Mouse (Mus musculus) kidney, adult 9 months (tissue): ENCODE results near the gene Bik.

Experiments
- DNase-seq: peaks from one replicate; pipeline ENCODE4 v3.0.0; 2022

Bik gene

GRCm38 (mm10) chr15:83512489-83513281 is 14.0 kb upstream of the Bik start:
- DNase-seq = no peak

DNA sequence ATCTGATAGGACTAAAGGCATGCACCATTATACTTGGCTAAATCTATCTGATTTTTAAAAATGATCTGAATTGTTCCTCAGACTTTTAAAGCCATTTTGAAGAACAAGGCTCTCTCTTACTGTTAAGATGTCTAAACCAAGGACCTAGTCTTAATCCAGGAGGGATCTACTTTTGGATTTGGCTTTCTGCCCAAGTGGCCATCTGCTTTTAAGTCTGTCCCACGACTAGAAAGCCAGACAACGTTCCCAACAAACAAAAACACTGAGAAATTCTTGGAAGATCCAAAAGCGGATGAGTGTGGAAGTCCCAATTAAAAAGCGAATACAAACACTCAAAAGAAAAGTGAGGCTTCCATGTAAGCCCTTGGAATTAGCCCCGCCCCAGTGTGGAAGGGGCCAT is 11.6 kb upstream of the Bik start:
- no peak for DNase-seq

DNA sequence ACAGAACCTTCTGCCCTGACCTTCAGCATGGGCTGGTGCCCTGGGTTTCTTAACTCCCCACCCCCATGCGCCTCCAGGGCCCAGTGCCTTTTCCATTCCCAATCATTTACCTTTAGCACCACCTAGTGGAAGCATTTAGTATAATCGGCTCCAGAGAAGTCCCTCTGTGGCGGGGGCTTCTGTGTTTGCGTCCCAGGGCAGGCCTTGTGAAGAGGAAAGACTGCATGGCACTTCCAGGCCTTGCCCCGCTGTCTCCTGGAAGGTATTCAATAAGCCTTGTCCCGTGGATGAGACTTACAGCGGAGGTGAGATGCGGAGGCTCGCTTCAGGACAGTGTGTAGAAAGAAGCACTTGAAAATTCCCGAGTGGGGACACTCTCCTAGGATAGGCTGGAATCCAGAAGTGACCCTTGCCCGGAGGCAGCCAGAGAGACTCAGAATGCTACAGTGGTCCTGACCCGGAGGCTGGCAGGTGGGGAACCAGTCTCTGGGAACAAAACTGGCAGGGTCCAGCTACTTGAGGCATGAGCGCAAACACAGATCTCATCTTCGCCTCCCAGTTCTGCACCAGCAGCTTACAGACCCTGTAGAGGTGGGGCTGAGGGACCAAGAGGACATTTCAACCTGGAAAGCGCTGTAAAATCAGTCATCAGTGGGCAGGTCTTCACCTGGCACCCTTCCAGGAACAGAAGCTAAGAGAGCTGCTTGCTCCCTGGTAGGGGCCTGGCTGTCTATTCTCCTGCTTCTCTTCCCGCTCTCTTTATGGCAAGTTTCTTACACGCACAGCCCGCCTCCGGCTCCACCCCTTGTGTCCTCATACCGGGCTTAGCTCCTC is 8.2 kb upstream of the Bik start:
- peak; percentile 89 for DNase-seq

DNA sequence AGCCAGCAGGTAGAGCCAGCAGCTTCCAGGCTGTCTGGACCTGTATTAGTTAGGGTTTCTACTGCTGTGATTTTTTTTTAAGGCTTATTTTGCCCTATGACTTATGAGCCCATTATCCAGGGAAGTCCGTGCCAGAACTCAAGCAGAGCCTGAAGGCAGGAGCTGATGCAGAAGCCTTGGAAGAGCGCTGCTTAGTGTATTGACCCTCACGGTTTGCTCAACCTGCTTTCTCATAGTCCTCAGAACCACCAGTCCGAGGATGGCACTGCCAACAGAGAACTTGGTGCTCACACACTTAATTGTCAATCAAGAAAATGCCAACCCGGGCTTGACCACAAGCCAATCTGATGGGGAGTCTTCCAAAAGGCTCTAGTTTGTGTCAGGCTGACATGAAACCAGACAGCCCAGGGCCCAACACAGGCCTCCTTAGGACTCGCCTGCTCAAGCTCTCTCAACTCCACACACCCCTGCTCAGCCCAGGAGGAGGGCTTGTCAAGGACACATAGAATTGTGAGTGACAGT is 5.7 kb upstream of the Bik start:
- DNase-seq = no peak

DNA sequence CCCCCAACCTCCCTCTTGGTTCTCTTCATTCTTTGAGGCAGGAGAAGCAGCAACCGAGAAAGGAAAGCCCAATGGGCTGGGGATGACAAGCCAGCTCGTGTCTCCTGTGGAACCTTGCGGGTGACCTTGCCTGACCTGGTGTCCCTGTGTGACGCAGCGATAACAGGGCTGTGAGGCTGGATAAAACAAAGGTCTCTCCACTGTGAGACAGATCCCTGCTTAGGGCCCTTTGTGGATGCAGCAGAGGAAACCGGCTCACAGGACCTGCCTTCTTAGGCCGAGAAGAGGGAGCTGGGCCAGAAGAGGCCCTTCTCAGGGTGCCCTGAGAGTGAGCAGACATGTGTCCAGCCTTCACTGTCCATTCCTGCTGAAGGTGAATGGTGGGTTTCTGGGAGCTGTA is 3.5 kb upstream of the Bik start:
- DNase-seq = no peak

DNA sequence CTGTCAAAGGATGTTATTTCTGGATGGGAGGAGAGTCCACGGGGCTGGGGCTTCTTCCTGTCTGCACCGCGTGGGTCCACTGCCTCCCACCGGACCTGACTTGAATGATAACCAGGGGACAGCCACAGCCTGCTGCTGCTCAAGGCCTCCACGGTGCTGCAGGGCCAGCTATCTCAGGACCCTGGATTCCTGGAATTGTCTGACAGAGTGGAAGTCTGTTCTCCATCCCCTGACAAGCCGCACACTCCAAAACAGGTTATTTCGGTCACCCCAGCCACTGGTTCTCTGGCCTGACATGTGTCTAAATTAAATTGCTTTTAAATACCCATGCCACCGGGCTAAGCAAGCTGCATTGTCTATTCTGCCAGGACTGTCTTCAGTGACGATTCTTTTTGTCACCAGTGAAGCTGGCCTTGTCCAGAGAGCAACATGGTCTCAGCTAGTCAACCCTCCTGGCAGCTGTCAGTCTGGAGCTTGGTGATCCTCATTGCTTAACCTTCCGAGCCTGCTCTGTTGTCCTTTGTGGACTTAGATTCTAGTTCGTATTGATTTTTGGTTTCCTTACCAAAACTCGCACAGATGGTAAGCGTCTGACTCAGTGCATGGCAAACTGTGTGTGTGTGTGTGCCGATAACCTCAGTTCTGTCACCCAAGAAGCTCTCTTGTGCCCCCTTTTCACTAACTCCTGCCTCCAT is 2.9 kb upstream of the Bik start:
- DNase-seq = no peak

DNA sequence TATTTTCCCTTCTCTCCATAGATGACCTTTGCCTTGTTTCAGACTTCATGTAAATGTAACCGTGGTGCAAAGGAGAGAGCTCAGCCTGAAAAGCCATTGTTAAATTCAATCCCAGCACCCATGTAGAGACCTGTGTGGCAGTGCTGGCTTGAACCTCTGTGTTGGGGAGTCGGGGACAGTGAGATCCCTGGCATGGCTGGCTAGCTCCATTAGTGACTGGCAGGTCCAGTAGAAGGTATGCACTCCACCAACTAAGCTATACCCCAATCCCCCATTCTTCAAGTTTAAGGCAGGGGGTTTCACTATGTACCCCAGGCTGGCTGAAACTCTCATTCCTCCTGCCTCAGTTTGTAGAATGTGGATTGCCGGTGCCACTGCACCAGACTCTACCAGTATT is 2.3 kb upstream of the Bik start:
- no peak for DNase-seq

GRCm38 (mm10) chr15:83527092-83527437 is 403 bp downstream of the Bik start:
- DNase-seq = no peak

DNA sequence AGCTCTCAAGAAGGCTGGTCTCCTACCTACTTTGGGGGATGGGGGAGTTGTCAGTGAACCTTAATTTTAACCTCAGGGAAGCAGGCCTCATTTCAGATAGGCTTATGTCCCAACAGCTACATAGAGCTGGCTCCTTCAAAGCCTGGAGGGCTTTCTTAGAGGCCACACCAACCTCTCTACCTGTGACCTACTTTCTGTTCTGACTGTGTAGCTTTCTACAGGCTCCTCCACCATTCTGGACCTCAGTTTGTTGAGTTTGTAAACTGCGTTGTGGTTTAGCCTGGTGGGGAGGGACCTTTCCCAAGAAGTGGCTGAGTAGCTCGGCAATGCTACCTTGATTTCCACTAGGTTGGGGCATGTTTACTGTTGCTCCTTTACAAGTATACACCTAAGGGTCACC is 1.1 kb downstream of the Bik start:
- no peak for DNase-seq

GRCm38 (mm10) chr15:83528892-83529291 is 2.2 kb downstream of the Bik start:
- peak; percentile 82 for DNase-seq

GRCm38 (mm10) chr15:83529765-83530164 is 3.1 kb downstream of the Bik start:
- DNase-seq = peak; percentile 80

GRCm38 (mm10) chr15:83530233-83530632 is 3.6 kb downstream of the Bik start:
- peak; percentile 85 for DNase-seq

DNA sequence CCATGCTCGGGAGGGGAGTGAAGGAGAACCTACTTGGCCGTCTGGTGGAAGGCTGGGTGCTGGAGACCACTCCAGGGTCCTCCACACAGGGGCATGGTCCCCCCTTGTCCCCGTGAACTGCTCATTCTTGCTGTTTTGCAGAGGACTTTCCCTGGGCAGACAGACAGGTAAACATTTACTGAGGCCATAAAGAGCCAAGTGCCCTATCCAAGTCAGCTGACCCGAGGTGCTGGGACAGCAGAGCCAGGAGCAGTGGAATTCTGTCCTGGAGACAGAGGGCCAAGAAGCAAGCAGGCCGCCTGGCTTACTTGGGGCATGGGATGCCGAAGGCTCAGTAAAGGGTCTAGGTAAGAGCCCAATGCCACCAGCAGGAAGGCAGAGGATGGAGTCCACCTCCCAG is 4.0 kb downstream of the Bik start:
- peak; percentile 86 for DNase-seq

DNA sequence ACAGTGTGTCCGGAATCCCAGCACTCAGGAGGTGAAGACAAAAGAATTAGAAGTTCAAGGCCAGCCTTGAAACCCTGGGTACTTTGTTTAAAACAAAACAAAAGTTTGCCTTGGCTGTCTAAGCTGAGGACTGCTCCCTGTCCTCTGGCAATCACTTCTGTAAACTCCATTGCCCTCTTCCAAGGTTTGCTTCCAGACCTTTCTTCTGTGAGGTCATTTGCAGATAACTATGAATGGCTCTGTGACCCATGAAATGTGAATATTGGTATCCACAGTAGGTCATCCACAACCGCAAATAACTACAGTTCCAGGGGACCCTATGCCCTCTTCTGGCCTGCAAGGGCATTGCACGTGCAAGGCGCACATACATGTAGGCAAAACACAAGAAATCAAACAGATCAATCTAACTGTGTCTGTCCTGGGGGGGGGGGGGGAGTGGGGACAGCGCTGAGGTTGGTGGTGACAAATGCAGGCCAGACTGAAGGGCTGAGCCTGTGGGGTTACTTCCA is 5.4 kb downstream of the Bik start:
- no peak for DNase-seq

DNA sequence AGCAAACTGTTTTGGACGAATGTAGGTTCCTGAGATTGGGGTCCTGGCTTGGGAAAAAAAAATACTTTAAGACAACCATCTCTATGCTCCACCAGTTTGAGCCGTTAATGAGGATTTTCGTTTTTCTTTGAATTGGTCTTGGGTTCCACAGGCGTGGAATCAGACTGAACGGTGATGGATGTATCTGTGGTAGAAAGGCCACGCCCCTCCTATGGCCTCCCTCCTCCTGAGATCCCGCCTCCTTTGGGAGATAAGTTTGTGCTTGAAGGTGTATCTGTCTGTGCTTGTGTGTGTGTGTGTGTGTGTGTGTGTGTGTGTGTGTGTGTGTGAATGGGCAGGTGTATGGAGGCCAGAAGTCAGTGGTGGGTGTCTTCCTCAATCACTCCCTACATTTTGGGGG is 5.9 kb downstream of the Bik start:
- DNase-seq = no peak

GRCm38 (mm10) chr15:83534960-83535889 is 8.6 kb downstream of the Bik start:
- no peak for DNase-seq

- peak; percentile 54 for DNase-seq
Observed at GRCm38 (mm10) chr15:83535890-83536231, 9.2 kb downstream of the Bik start.

DNA sequence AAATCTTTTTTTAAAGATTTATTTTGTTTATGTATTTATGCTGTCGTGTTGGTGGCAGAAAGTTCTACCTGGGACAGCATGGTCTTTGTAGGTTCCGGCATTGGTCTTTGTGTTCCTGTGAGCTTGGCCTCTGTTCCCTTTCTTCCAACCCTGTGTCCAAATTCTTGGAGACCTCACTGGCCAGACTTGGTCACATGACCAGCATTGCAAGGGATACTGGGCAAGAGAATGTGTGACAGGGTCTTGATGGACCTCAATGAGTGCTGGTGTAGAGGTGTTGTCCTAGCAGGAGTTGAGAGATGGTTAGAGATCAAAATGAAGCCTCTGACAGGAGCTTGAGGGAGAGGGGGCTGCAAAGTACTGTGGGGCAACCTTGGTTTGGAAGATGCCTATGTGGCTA is 12.2 kb downstream of the Bik start:
- DNase-seq = no peak

- DNase-seq = peak; percentile 72
Observed at GRCm38 (mm10) chr15:83539905-83540304, 13.2 kb downstream of the Bik start.

- no peak for DNase-seq
Observed at GRCm38 (mm10) chr15:83541647-83542287, 15.1 kb downstream of the Bik start.

GRCm38 (mm10) chr15:83546029-83546428 is 19.4 kb downstream of the Bik start:
- no peak for DNase-seq

DNA sequence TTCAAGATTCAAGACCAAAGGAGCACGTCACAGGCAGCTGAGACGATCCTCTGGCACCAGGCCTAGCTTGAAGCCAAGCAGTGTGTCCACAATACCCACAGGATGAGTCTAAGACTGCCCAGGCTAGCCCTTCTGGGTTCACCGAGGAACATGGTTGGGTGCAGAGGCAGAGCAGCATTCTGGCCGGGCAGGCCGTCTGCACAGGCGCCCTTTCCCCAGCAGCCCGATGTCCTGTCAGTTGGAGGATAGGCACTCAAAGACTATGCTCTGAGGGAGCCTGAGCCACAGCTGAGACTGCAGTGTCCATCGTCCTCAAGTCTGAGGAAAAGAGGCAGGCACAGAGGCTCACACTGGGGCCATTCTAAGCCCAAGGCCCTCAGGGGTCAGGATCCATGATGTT is 20.5 kb downstream of the Bik start:
- DNase-seq = no peak
